Mouse (Mus musculus): ENCODE results near the gene Tfg. TPM values are rescaled to one million over a fixed set of nuclear protein-coding genes. Genes with fewer than 3 reads are reported as not detected.

The Tfg gene
- polyA plus RNA-seq (2015; fragmentation: Nextera tagmentation; extraction: Ambion mirVana): 70.8 and 71.7 TPM in 2 replicates

DNA sequence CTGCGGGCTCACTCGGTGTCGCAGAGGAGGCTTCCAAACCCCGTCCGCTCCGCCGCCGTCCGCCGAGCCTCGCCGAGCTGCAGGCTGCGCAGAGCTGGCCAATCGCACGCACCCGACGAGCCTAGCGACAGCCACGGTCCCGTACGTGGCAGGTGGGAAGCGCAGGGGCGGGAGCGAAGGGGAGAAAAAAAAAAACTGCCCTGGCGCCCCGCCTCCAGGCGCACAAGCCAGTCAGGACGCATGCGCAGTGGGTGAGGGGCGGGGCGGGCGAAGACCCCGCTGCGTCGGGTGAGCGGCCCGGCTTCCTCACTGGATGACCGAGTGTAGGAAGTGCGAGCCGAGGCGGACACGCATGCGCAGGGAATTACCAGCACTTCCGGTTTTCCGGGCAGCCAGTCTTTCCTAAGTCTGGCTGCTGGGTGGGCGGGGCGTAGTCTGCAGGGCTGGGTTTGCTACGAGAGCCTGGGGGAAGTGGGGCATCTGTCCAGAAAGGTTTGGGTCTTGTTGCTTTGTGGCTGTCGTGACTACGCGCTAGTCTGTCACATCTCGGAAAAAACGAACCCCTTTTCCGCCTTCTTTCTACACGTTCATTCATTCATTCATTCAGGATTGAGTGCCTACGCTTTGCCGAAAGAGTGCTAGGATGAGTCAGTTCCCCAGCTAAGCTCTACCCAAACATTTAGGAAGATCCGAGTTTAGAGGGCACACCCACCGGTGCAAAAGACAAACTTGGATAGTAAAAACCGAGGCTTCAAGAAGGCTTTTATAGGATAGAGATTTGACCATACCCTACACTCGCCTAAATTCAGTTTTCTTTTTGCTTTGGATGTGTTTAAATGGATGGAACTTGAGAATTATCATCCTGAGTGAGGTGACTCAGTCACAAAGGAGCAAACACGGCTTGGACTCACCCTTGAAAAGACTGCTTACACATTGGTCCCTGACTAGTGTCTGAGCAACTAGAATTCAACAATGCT lies at the start of gene Tfg:
Tfg (minus strand) TSS at position 227 of the 977 bp plus-strand sequence.
- peak within 1 kb of the TSS; percentile 92 for H3K4me3 ChIP-seq (ENCODE audit: low read depth, low read length)
- ATAC-seq (ENCODE audit: low read depth): peak; percentile 89
- H3K36me3 ChIP-seq (ENCODE audit: control insufficient read depth, insufficient read depth): peaks cover 2% of the 10 kb centered on the region; the same call in 1 of the 2 replicates
- H3K27me3 ChIP-seq (ENCODE audit: control insufficient read depth, insufficient read depth, low read depth, low read length): no peaks in the 10 kb centered on the region
- under 1% methylated on average over 62 of the region's 62 CpGs for WGBS (ENCODE audit: insufficient replicate concordance)
- H3K9ac ChIP-seq (ENCODE audit: low read depth, low read length): peak within 1 kb of the TSS; percentile 95
- no peaks in the 10 kb centered on the region for H3K9me3 ChIP-seq (replicated peaks; ENCODE audit: control insufficient read depth, low read length)
- H3K4me2 ChIP-seq (ENCODE audit: low read depth, low read length): peak within 1 kb of the TSS; percentile 73
- peaks cover 20% of the 10 kb centered on the region for H3K4me1 ChIP-seq (ENCODE audit: control insufficient read depth, low read depth, low read length)
- peak within 1 kb of the TSS; percentile 97 for H3K27ac ChIP-seq (ENCODE audit: low read length)

DNA sequence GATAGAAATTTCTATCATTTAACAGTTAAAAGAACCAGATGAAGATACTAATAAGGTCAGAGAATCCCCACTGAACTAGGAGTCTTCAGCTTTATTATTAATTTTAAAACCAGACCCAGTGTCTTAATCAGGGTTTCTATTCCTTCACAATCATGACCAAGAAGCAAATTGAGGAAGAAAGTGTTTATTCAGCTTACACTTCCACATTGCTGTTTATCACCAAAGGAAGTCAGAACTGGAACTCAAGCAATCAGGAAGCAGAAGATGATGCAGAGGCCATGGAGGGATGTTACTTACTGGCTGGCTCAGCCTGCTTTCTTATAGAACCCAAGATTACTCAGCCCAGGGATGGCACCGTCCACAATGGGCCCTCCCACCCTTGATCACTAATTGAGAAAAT lies 11.8 kb upstream of the Tfg start:
- Histone ChIP-seq H3K36me3 (ENCODE audit: control insufficient read depth, insufficient read depth) (no peaks in the 10 kb centered on the region), H3K4me2 (ENCODE audit: low read depth, low read length) (no peak overlapping the region), H3K4me1 (ENCODE audit: control insufficient read depth, low read depth, low read length) (no peaks in the 10 kb centered on the region), H3K27me3 (ENCODE audit: control insufficient read depth, insufficient read depth, low read depth, low read length) (no peaks in the 10 kb centered on the region), H3K4me3 (ENCODE audit: low read depth, low read length) (no peak overlapping the region), H3K9ac (ENCODE audit: low read depth, low read length) (no peak overlapping the region), H3K9me3 (replicated peaks; ENCODE audit: control insufficient read depth, low read length) (no peaks in the 10 kb centered on the region), H3K27ac (ENCODE audit: low read length) (no peak overlapping the region)
- 16% methylated on average over 1 of the region's 1 CpGs for WGBS (ENCODE audit: insufficient replicate concordance)
- no peak for ATAC-seq (ENCODE audit: low read depth)

- no peak overlapping the region for H3K27ac ChIP-seq (ENCODE audit: low read length)
- H3K36me3 ChIP-seq (ENCODE audit: control insufficient read depth, insufficient read depth): no peaks in the 10 kb centered on the region
- no peaks in the 10 kb centered on the region; the same call in 1 of the 2 replicates for H3K4me1 ChIP-seq (ENCODE audit: control insufficient read depth, low read depth, low read length)
- H3K4me3 ChIP-seq (ENCODE audit: low read depth, low read length): no peak overlapping the region
- no peaks in the 10 kb centered on the region for H3K9me3 ChIP-seq (replicated peaks; ENCODE audit: control insufficient read depth, low read length)
- no peak overlapping the region for H3K9ac ChIP-seq (ENCODE audit: low read depth, low read length)
- no peak for ATAC-seq (ENCODE audit: low read depth)
- H3K27me3 ChIP-seq (ENCODE audit: control insufficient read depth, insufficient read depth, low read depth, low read length): no peaks in the 10 kb centered on the region
- H3K4me2 ChIP-seq (ENCODE audit: low read depth, low read length): no peak overlapping the region
- WGBS (ENCODE audit: insufficient replicate concordance): 75% methylated on average over 10 of the region's 10 CpGs
These were observed 7.7 kb upstream of the Tfg start for GRCm38 (mm10) chr16:56724927-56725326.

GRCm38 (mm10) chr16:56722357-56722756 lies 5.1 kb upstream of the Tfg start:
- Histone ChIP-seq H3K27ac (ENCODE audit: low read length) (no peak overlapping the region), H3K9ac (ENCODE audit: low read depth, low read length) (no peak overlapping the region), H3K4me2 (ENCODE audit: low read depth, low read length) (no peak overlapping the region), H3K4me3 (ENCODE audit: low read depth, low read length) (no peak overlapping the region), H3K36me3 (ENCODE audit: control insufficient read depth, insufficient read depth) (no peaks in the 10 kb centered on the region), H3K27me3 (ENCODE audit: control insufficient read depth, insufficient read depth, low read depth, low read length) (no peaks in the 10 kb centered on the region), H3K9me3 (replicated peaks; ENCODE audit: control insufficient read depth, low read length) (no peaks in the 10 kb centered on the region), H3K4me1 (ENCODE audit: control insufficient read depth, low read depth, low read length) (peaks cover 11% of the 10 kb centered on the region)
- 50% methylated on average over 4 of the region's 4 CpGs for WGBS (ENCODE audit: insufficient replicate concordance)
- no peak for ATAC-seq (ENCODE audit: low read depth)

- peak overlapping the region; percentile 17; the same call in 1 of the 2 replicates for H3K4me3 ChIP-seq (ENCODE audit: low read depth, low read length)
- peak overlapping the region; percentile 54 for H3K4me2 ChIP-seq (ENCODE audit: low read depth, low read length)
- H3K36me3 ChIP-seq (ENCODE audit: control insufficient read depth, insufficient read depth): no peaks in the 10 kb centered on the region
- peak; percentile 51 for ATAC-seq (ENCODE audit: low read depth)
- H3K9me3 ChIP-seq (replicated peaks; ENCODE audit: control insufficient read depth, low read length): no peaks in the 10 kb centered on the region
- H3K27ac ChIP-seq (ENCODE audit: low read length): peak overlapping the region; percentile 83
- no peaks in the 10 kb centered on the region for H3K27me3 ChIP-seq (ENCODE audit: control insufficient read depth, insufficient read depth, low read depth, low read length)
- H3K9ac ChIP-seq (ENCODE audit: low read depth, low read length): no peak overlapping the region; the same call in 1 of the 2 replicates
- peaks cover 20% of the 10 kb centered on the region for H3K4me1 ChIP-seq (ENCODE audit: control insufficient read depth, low read depth, low read length)
These were observed 1.8 kb upstream of the Tfg start for GRCm38 (mm10) chr16:56719031-56719430.

DNA sequence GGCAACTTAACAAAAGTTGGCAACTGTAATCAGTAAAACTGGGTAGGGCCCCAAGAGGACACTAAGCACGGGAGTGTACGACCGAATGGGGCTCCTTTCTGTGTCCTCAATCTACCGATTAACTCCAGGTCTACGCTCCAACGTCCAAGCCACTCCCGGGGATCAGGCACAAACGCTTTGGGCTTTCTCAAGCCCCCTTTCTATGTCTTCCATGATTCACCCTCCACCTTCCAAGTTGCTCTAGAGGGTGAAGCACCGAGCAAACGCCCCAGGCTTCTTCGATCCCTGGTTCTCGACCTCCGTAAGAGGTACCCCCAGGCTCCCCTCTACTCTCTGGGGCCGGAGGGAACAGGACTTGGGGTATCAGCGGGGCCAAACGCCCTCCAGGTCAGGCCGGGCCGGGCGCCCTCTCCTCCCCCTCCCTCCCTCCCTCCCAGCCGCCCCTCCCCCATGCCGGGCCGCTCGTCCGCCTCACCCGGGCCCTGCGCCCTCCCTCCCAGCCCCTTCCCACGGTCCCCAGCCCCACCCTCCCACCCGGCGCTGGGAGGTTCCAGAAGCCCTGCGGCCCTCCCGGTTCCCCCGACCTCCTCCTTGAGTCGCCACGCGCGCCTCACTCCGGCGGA lies 582 bp downstream of the Tfg start:
- Histone ChIP-seq H3K4me1 (ENCODE audit: control insufficient read depth, low read depth, low read length) (peaks cover 20% of the 10 kb centered on the region), H3K9me3 (replicated peaks; ENCODE audit: control insufficient read depth, low read length) (no peaks in the 10 kb centered on the region), H3K36me3 (ENCODE audit: control insufficient read depth, insufficient read depth) (peaks cover 7% of the 10 kb centered on the region), H3K27ac (ENCODE audit: low read length) (peak overlapping the region; percentile 97), H3K4me3 (ENCODE audit: low read depth, low read length) (peak overlapping the region; percentile 92), H3K9ac (ENCODE audit: low read depth, low read length) (peak overlapping the region; percentile 95), H3K4me2 (ENCODE audit: low read depth, low read length) (peak overlapping the region; percentile 73), H3K27me3 (ENCODE audit: control insufficient read depth, insufficient read depth, low read depth, low read length) (no peaks in the 10 kb centered on the region)
- peak; percentile 45 for ATAC-seq (ENCODE audit: low read depth)
- under 1% methylated on average over 32 of the region's 38 CpGs for WGBS (ENCODE audit: insufficient replicate concordance)

GRCm38 (mm10) chr16:56715608-56716007 lies 1.6 kb downstream of the Tfg start:
- Histone ChIP-seq H3K4me2 (ENCODE audit: low read depth, low read length) (peak overlapping the region; percentile 73), H3K27ac (ENCODE audit: low read length) (peak overlapping the region; percentile 97; the same call in 1 of the 2 replicates), H3K9me3 (replicated peaks; ENCODE audit: control insufficient read depth, low read length) (no peaks in the 10 kb centered on the region), H3K36me3 (ENCODE audit: control insufficient read depth, insufficient read depth) (peaks cover 9% of the 10 kb centered on the region), H3K9ac (ENCODE audit: low read depth, low read length) (peak overlapping the region; percentile 95), H3K4me3 (ENCODE audit: low read depth, low read length) (peak overlapping the region; percentile 92), H3K27me3 (ENCODE audit: control insufficient read depth, insufficient read depth, low read depth, low read length) (no peaks in the 10 kb centered on the region), H3K4me1 (ENCODE audit: control insufficient read depth, low read depth, low read length) (peaks cover 20% of the 10 kb centered on the region)
- 20% methylated on average over 3 of the region's 3 CpGs for WGBS (ENCODE audit: insufficient replicate concordance)
- no peak for ATAC-seq (ENCODE audit: low read depth)

GRCm38 (mm10) chr16:56710071-56710470 lies 7.2 kb downstream of the Tfg start:
- Histone ChIP-seq H3K36me3 (ENCODE audit: control insufficient read depth, insufficient read depth) (peaks cover 31% of the 10 kb centered on the region), H3K4me3 (ENCODE audit: low read depth, low read length) (no peak overlapping the region), H3K4me2 (ENCODE audit: low read depth, low read length) (no peak overlapping the region), H3K9ac (ENCODE audit: low read depth, low read length) (no peak overlapping the region), H3K9me3 (replicated peaks; ENCODE audit: control insufficient read depth, low read length) (no peaks in the 10 kb centered on the region), H3K27ac (ENCODE audit: low read length) (no peak overlapping the region), H3K4me1 (ENCODE audit: control insufficient read depth, low read depth, low read length) (no peaks in the 10 kb centered on the region; the same call in 1 of the 2 replicates), H3K27me3 (ENCODE audit: control insufficient read depth, insufficient read depth, low read depth, low read length) (no peaks in the 10 kb centered on the region)
- 75% methylated on average over 3 of the region's 3 CpGs for WGBS (ENCODE audit: insufficient replicate concordance)
- no peak for ATAC-seq (ENCODE audit: low read depth)

GRCm38 (mm10) chr16:56705731-56706130 lies 11.5 kb downstream of the Tfg start:
- Histone ChIP-seq H3K36me3 (ENCODE audit: control insufficient read depth, insufficient read depth) (peaks cover 38% of the 10 kb centered on the region), H3K4me3 (ENCODE audit: low read depth, low read length) (no peak overlapping the region), H3K4me2 (ENCODE audit: low read depth, low read length) (no peak overlapping the region), H3K9ac (ENCODE audit: low read depth, low read length) (no peak overlapping the region), H3K27me3 (ENCODE audit: control insufficient read depth, insufficient read depth, low read depth, low read length) (no peaks in the 10 kb centered on the region), H3K9me3 (replicated peaks; ENCODE audit: control insufficient read depth, low read length) (no peaks in the 10 kb centered on the region), H3K4me1 (ENCODE audit: control insufficient read depth, low read depth, low read length) (no peaks in the 10 kb centered on the region), H3K27ac (ENCODE audit: low read length) (no peak overlapping the region)
- 78% methylated on average over 3 of the region's 3 CpGs for WGBS (ENCODE audit: insufficient replicate concordance)
- ATAC-seq (ENCODE audit: low read depth): no peak
